Mouse (Mus musculus): ENCODE measurements around the gene Wdr59.

DNA sequence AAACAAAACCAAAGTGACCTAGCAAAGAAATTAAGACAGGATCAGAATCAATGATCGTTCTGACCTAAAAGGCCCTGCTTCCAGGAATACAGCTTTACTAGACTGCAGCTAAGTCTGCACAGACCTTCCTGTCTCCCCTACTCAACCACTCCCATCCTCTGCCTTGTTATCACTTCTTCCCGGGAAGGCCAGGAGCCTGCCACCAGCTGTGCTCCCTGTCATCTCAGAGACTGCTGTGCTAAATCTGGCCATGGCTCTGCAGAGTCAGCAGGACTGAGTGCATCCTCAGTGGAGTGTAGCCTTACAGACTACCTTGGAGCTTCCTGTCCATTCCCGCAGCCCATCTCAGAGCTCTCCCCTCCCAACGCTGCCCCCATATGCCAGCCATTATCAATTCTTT lies 11.5 kb downstream of the Wdr59 start:
- TF ChIP-seq CTCF (IDR thresholded peaks at IDR 0.05; ENCODE audit: low read depth) (no peak), EP300 (IDR thresholded peaks at IDR 0.05; ENCODE audit: low read depth) (no peak)

Data from liver, embryonic 14.5 days (tissue).